Mouse (Mus musculus): ENCODE results near the gene Bckdk.

- no peak for TF ChIP-seq CTCF (IDR thresholded peaks at IDR 0.05; ENCODE audit: low read depth)
- TF ChIP-seq EP300 (IDR thresholded peaks at IDR 0.05; ENCODE audit: low read depth), result no peak
These were observed 23.8 kb downstream of the Bckdk start for GRCm38 (mm10) chr7:127927726-127928125.

Data from heart, postnatal 0 days (tissue).